Mouse (Mus musculus) embryo, embryonic 10 days (tissue): ENCODE data around the gene Nat14.

Experiments
- DNase-seq: peaks from one replicate; pipeline ENCODE4 v3.0.0-alpha.2; 2015; ENCODE audit warnings: low spot score

Gene Nat14

DNA sequence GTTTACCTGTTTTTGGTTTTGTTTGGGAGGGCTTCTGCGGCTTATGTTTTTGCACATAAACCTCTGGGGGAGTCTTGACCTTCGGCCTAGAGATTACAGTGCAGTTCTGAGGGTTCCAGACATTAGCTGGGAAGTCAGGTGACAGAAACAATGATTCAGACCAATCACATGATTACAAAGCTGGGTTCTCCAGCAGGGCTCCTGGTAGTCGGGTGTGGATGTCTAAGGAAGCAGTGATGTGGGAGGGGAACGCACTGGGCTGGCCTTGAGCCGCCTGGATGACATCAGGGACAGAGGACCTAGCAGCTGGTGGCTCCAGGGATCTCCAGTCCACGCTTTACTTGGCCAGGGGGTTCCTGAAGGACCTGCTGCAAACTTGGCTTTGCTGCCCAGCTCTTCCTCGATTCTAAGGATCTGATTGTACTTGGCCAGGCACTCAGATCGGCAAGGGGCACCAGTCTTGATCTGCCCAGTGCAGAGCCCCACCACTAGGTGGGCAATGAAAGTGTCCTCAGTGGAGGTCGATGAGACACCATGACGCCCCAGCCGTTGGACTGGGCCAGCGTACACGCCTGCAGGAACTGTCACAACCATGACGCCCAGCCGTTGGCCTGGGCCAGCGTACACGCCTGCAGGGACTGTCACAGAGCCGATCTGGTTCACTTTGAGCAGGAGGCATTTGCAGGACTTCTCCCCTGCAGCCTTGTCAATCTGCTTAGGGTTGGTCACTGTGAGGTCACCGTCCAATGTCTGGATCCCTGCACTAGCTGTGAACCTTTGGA lies 28.9 kb downstream of the Nat14 start:
- DNase-seq: no peak

DNA sequence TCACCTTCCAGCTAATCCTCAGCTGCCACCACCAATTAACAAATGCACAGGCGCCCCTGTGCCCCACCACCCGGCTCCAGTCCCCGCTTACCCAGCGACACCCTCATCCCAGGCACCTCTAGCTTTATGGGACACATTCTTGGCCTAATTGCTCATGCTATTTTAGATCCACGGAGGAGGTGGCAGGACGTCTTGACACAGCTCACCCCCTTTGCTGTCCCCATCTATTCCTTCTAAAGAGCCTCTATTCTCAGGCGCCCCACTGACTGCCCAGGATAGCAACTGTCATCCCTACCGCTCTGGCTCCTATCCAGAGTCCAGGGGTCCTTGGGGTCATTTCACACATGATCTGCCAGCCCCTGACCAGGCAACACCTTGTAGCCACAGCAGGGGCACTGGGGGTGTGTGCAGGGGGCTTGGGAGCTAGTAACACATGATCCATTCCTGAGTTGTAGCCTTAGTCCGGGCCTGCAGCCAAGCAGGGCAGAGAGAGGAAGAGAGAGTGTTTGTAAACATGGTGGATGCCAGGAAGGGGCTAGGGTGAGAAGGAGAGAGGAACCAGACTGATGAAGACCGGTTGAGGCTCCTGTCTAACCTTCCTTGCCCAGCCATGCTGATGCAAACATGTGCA lies 32.1 kb downstream of the Nat14 start:
- DNase-seq: no peak

DNA sequence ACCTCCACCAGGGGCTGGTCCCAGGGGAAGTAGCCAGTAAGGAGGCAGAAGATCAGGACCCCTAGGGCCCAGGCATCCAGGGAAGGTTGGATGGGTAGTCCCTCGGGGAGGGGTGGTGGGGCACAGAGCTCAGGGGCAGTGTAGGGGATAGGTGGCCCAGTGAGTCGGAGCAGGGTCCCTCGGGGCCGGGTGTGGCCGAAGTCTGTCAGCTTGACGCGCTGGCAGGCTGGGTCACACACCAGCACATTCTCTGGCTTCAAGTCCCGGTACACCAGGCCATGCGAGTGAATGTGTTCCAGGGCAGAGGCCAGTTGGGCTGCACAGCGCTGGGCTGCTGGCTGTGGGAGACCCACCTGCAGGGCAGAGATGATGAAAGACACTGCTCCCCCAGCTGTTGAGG lies 35.5 kb downstream of the Nat14 start:
- DNase-seq: no peak

DNA sequence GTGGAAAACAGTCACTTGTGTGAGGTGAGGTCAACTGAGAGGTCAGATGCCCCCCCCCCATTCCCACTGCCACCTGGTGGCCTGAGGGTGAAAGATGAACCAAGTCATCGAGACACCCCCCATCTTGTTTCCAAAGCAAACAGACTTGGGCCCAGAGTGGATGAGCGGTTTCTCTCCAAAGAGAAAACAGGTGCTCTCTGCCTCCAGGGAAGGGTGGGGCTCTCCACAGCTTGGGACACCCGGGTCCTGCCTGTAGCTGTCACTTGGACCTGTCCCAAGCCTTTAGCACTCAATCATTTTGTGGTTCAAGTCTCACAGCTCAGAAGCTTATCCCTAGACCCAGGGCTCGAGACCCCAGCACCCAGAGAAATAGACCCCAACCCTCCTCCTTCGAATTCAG lies 41.7 kb downstream of the Nat14 start:
- DNase-seq: no peak

DNA sequence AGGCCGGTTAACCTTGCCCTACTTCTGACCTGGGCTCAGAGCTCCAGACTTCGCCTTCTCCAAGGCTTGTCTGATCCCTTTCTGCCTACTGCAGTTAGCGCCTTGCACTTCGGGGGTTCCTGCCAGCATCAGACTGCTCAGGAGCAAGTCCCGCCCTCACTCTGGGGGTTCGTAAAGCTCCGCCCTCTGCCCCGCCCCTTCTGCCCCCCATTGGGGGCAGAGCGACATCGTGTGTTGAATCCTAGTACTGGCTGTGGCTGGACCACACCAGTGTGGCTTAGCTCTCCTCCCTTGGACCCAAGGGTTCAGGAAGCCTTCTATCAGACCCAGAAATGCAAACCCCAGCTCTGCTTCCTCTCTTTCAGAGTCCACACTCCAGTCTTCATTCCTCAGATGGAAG lies 42.4 kb downstream of the Nat14 start, which contains the start of gene Sbk2:
Gene Sbk2 (minus strand): TSS at position 135 of the 400 bp plus-strand sequence.
- peak; percentile 61 for DNase-seq

DNA sequence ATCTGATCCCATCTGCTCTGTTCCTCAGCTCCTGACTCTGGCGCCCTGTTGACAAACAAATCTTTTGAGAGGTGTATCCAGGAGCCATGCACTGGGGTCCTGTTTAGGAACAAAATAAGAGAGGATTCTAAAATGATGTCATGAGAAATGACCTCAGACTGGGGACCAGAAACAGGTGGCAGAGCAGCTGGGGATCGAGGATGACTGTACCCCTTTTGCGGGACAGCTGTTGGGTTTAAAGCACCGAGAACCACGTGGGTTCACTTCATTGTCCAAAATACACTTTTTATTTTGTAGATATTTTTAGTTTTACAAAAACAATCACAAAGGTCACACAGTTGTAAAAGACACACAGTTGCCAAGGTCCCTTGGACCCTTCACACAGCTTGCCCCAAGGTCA lies 43.2 kb downstream of the Nat14 start:
- no peak for DNase-seq

DNA sequence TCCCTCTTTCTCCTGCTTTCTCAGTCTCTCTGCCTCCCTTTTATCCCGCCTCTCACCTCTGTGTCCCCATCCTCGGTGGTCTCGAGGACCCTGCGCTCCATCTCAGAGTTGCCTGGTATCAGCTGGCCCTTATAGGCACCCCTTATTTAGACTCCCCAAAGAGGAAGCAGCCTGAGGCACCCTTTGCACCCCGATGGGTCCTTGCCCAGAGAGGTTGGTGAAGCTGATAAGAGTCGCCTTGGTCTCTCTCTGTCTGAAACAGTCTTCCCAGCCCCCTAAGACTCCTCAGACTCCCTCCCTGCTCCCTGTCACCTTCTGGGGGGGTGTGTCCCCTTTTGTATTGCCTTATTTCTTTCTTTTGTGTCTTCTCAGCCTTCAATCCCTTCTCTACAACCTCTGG lies 49.2 kb downstream of the Nat14 start, which contains the start of gene Sbk3:
Gene Sbk3 (minus strand): TSS at position 101 of the 400 bp plus-strand sequence.
- DNase-seq: no peak

DNA sequence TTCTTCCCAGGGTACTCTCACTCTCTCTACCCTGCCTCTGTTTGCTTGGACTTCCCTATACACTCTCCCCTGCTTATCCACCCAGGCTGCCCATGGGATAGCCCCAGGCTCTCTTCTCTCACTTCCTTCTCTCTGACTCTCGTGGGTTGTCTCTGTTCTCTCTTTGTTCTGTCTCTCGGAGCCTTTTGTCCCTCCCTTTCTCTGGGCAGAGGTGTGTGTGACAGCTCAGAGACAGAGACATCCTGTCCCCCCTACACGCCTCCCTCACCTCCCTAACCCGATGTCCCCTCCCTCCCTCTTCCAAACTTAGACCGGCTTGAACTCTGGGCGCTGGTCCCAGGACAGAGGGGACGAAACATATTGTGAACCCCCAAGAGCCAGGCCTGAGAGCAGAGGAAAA lies 49.9 kb downstream of the Nat14 start:
- DNase-seq: no peak

DNA sequence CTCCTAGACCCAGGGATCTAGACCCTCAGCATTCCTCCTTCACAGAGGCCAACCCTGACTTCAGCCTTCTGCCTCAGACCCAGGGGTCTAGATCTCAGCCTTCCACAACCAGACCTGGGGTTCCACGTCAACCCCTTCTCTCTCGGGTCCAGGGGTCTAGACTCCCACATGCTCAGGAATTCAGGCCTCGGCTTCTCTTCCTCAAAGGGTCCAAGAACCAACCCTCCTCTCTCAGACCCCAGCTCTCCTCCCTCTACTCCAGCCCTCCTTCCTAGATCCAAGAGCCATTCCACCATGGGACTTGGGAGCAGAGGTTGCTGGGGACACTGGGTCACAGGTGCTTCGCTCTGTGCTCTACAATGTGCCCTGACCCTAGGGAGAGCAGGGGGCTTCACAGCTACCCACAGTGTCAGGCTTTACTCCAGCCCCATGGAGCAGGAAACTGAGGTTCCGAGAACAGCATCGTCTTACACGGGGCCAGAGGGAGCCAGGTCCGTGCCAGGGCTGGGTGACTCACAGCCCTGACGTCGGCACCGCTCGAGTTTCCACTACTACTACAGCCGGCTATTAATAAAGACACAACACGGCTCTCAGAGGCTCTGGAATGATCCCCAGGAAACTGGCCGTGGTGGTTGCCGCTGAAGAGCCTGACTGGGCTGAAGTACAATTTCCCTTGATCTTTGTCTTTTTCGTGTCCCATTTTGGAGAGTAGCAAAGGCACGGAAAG lies 50.7 kb downstream of the Nat14 start:
- DNase-seq: no peak
